Mouse (Mus musculus) cerebellum, adult 2 months (tissue): ENCODE measurements around the gene Stam2.

ENCODE experiments used
- CTCF ChIP-seq: fragments of 200-500 bp; IDR thresholded peaks from 2 replicates; pipeline ENCODE4 v1.5.1; 2011; ENCODE audit warnings: low read depth, mild to moderate bottlenecking, control low read depth, low read length, moderate library complexity, borderline replicate concordance; ENCODE audit not compliant: insufficient read depth
- POLR2A ChIP-seq: fragments of 200-500 bp; IDR thresholded peaks from 2 replicates; pipeline ENCODE4 v1.6.1; 2011; ENCODE audit warnings: low read length, control low read depth, borderline replicate concordance; ENCODE audit not compliant: insufficient read depth

- no peak for TF ChIP-seq CTCF
- no peak for TF ChIP-seq POLR2A
Measured at GRCm38 (mm10) chr2:52654541-52654940, 87.5 kb downstream of the Stam2 start.
